Mouse (Mus musculus): ENCODE results near the gene C1qtnf3. TPM values are rescaled to one million over a fixed set of nuclear protein-coding genes. Genes with fewer than 3 reads are reported as not detected.

C1qtnf3 gene
- polyA plus RNA-seq, 1 experiment, result 0.65 TPM

GRCm38 (mm10) chr15:11026801-11027561 is 74.8 kb downstream of the C1qtnf3 start:
- TF ChIP-seq CTCF (IDR thresholded peaks at IDR 0.05; ENCODE audit: control insufficient read depth, insufficient read depth, low read length) (no peak), POLR2A (IDR thresholded peaks at IDR 0.05; ENCODE audit: borderline replicate concordance, control insufficient read depth, low read depth, low read length) (no peak)
- WGBS, result 69% methylated on average over 4 of the region's 4 CpGs
- no peak overlapping the region for H3K4me3 ChIP-seq (replicated peaks; ENCODE audit: control insufficient read depth, low read depth, low read length)
- no peak overlapping the region for H3K27ac ChIP-seq (ENCODE audit: control insufficient read depth, insufficient read depth, low read depth, low read length, poor library complexity)
- H3K4me1 ChIP-seq (ENCODE audit: control insufficient read depth, insufficient read depth, low read length), result no peaks in the 10 kb centered on the region

Other genes starting within 250 kb of the C1qtnf3 start
- 5.2 and 11.1 TPM in 2 replicates for gene Rai14, start 237.7 kb upstream of the C1qtnf3 start, polyA plus RNA-seq (2011; ENCODE audit: insufficient read depth, insufficient read length, low replicate concordance, missing spikeins)
- gene Amacr, start 29.4 kb downstream of the C1qtnf3 start, polyA plus RNA-seq (2011; ENCODE audit: insufficient read depth, insufficient read length, low replicate concordance, missing spikeins), result 0.88 and 2.1 TPM in 2 replicates
- not detected in 2 replicates for gene Slc45a2, start 48.4 kb downstream of the C1qtnf3 start, polyA plus RNA-seq (2011; ENCODE audit: insufficient read depth, insufficient read length, low replicate concordance, missing spikeins)
- gene Rxfp3, start 85.7 kb downstream of the C1qtnf3 start, polyA plus RNA-seq (2011; ENCODE audit: insufficient read depth, insufficient read length, low replicate concordance, missing spikeins), result not detected in 2 replicates
- 0.36 TPM in 1 of 2 replicates, not detected in the other for gene Adamts12, start 112.5 kb downstream of the C1qtnf3 start, polyA plus RNA-seq (2011; ENCODE audit: insufficient read depth, insufficient read length, low replicate concordance, missing spikeins)

All from bone marrow, adult 2 months (tissue).